Mouse (Mus musculus): ENCODE data around the gene Sptbn1.

- TF ChIP-seq CTCF (IDR thresholded peaks at IDR 0.05; ENCODE audit: control insufficient read depth, insufficient read depth, low read length), result no peak
- TF ChIP-seq POLR2A (IDR thresholded peaks at IDR 0.05; ENCODE audit: borderline replicate concordance, control insufficient read depth, low read depth, low read length), result no peak
Measured at GRCm38 (mm10) chr11:30164515-30165214, 103.3 kb downstream of the Sptbn1 start.

Data from bone marrow, adult 2 months (tissue).